Mouse (Mus musculus) MN1 (cell line): Measurements from ENCODE around the gene Angptl7.

Experiments
- DNase-seq: peaks from one replicate; pipeline ENCODE4 v3.0.0-alpha.2; 2016; ENCODE audit warnings: low spot score

Angptl7 gene

DNA sequence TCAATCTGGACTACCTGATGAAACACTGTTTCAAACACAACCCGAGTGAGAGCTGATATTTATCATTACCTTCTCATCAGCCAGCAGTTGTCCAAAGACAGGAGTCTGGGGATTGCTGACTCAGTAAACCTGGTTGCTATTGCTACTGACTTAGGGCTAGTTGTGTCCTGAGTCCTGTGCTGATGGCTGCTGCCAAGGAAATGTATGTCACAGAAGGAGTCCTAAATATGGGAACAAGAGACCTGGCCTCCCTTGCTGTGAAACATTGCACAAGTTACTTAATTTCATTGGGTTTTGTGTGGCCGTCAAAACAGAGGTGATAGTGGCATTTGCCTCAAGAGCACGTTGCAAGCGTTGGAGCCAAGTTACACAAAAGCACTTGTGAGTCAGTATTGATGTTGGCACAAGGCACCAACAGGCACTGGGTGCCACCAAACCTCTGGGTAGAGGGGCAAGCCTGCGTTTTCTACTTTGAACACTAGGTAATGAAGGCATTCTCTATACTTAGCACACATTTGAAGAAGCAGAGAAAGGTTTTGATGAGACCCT is 44.7 kb downstream of the Angptl7 start:
- no peak for DNase-seq

DNA sequence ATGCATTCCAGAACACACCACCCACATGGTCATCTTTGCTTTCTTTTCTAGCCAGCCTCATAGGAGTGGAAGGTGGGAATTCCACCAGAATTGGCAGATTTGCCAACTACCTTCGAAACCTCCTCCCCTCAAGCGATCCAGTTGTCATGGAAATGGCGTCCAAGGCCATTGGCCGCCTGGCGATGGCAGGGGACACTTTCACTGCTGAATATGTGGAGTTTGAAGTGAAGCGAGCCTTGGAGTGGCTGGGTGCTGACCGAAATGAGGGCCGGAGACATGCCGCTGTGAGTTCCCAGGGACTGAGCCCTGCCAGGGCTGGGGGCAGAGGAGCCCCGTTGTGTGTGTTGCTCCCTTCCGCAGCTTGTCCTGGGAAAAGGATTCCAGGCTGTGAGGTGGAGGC is 46.6 kb downstream of the Angptl7 start:
- no peak for DNase-seq

DNA sequence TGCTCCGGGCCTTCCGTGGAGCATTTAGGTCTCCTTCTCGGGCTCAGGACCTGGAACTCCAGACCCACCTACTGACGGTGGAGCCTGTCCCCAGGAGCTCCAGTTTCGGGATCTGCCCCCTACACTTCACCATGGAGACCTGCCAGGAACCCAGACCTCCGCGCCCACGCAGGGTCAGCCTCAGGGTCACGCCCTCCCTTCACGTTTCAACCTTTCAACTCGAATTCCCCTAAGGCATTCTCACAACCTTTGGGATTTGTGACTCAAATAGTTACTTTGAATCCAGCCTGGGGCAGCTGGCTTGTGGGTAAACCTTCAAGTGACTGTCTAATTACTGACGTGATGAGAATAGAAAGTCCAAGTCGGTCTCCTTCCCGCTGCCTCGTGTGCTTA is 51.4 kb downstream of the Angptl7 start:
- DNase-seq = peak; percentile 49

DNA sequence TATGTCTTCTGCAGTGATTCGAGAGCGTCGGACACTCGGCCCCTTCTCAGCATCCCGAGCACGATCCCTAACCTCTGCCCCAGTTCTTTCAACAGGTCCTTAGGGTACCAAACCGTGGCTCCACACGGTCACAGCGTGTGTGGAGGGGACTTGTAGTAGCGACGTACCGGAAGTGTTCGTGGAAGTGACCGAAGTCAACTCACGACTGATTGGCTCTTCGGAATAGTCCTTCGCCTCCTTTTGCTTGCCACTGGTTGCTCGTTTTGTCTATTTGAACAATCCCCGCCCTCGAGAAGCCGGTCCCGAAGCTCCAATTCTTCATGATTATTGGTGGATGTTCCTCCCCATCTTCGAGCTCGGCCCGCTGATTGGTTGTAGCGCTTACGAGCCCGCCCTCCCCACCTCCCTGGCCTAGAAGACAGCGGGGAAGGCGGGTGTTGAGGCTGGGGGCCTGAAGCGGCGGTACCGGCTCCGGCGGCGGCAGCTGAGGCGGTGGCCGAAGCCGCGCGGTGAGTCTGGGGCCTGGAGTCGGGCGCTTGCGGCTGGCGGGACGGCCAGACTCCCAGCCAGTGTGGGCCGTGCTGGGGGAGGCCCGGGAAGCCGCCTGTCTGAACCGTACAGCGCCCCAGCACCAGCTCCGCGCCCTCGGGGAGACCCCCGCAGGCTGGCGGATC is 51.9 kb downstream of the Angptl7 start, which contains the start of gene Mtor:
Gene Mtor, plus strand, starts transcription at position 433 of the 674 bp plus-strand sequence.
- peak; percentile 98 for DNase-seq
